Mouse (Mus musculus) CH12.LX (cell line): ENCODE measurements around the gene Pex13. TPM values are rescaled to one million over a fixed set of nuclear protein-coding genes. Genes with fewer than 3 reads are reported as not detected.

Experiments used
- DNase-seq: peaks from one replicate; pipeline ENCODE4 v3.0.0-alpha.2; 2013; ENCODE audit errors: extremely low read depth
- H3K27ac ChIP-seq: 2 replicates; pipeline ENCODE4 v1.5.1; 2012; ENCODE audit warnings: low read depth, mild to moderate bottlenecking, control low read depth, moderate library complexity; ENCODE audit not compliant: insufficient read depth
- H3K27me3 ChIP-seq: replicated peaks from 2 replicates; pipeline ENCODE3; 2012; ENCODE audit warnings: inconsistent platforms
- H3K36me3 ChIP-seq, 2 experiments: replicated peaks in 1 of 2; 2 replicates each; pipeline versions ENCODE3 to v1.6.1; 2012; ENCODE audit warnings: inconsistent platforms in 1 of 2, low read length in 1 of 2, mild to moderate bottlenecking in 1 of 2, mixed read lengths in 1 of 2, moderate library complexity in 1 of 2; ENCODE audit not compliant: control insufficient read depth in 1 of 2, insufficient read depth in 1 of 2
- H3K4me1 ChIP-seq, 2 experiments: 2 replicates each; pipeline ENCODE4 v1.6.1; 2012; ENCODE audit warnings: inconsistent platforms in 1 of 2, moderate library complexity in 1 of 2; ENCODE audit not compliant: insufficient read depth in 2 of 2, control insufficient read depth in 1 of 2
- H3K4me2 ChIP-seq: 2 replicates; pipeline ENCODE4 v1.6.1; 2012; ENCODE audit warnings: low read depth, mild to moderate bottlenecking, control low read depth; ENCODE audit not compliant: poor library complexity, insufficient read depth, severe bottlenecking
- H3K4me3 ChIP-seq, 3 experiments: fragments of 150-350 bp in 1 of 3; sonication (generic) in 1 of 3; replicated peaks in 1 of 3; 2 replicates each; pipeline versions ENCODE3 to v1.5.1; 2011 to 2012; ENCODE audit warnings: low read depth in 2 of 3, low read length in 2 of 3, mild to moderate bottlenecking in 2 of 3, moderate library complexity in 2 of 3, control low read depth in 1 of 3, improper control_type of control experiment in 1 of 3, inconsistent platforms in 1 of 3, mixed read lengths in 1 of 3; ENCODE audit not compliant: poor library complexity in 1 of 3
- H3K79me2 ChIP-seq: replicated peaks from 2 replicates; pipeline ENCODE4 v1.6.1; 2012; ENCODE audit warnings: mild to moderate bottlenecking, moderate library complexity; ENCODE audit not compliant: control insufficient read depth, poor library complexity, insufficient read depth, severe bottlenecking; ENCODE audit errors: extremely low read depth
- H3K9ac ChIP-seq: 2 replicates; pipeline ENCODE4 v1.6.1; 2012; ENCODE audit warnings: low read depth, mild to moderate bottlenecking, control low read depth, moderate library complexity; ENCODE audit not compliant: insufficient read depth
- H3K9me3 ChIP-seq: replicated peaks from 2 replicates; pipeline ENCODE3; 2012; ENCODE audit warnings: low read length, inconsistent platforms, mixed read lengths
- BHLHE40 ChIP-seq: IDR thresholded peaks from 2 replicates; pipeline ENCODE4 v1.6.1; 2011; ENCODE audit warnings: mild to moderate bottlenecking, low read depth, low read length, improper control_type of control experiment
- CHD1 ChIP-seq: IDR thresholded peaks from 2 replicates; pipeline ENCODE4 v1.6.1; 2012; ENCODE audit warnings: low read depth, low read length, improper control_type of control experiment, inconsistent platforms
- CHD2 ChIP-seq: IDR thresholded peaks from 2 replicates; pipeline ENCODE4 v1.6.1; 2011; ENCODE audit warnings: low read length, improper control_type of control experiment
- CTCF ChIP-seq, 2 experiments: IDR thresholded peaks in 1 of 2; conservative IDR thresholded peaks in 1 of 2; 2 replicates each; pipeline ENCODE4 v1.5.1; 2011 to 2012; ENCODE audit warnings: low read depth in 2 of 2, low read length in 2 of 2, improper control_type of control experiment in 1 of 2, inconsistent platforms in 1 of 2, mild to moderate bottlenecking in 1 of 2, moderate library complexity in 1 of 2
- E2F4 ChIP-seq: IDR thresholded peaks from 2 replicates; pipeline ENCODE4 v1.6.1; 2011; ENCODE audit warnings: low read depth, low read length, improper control_type of control experiment; ENCODE audit not compliant: insufficient replicate concordance
- ELF1 ChIP-seq: IDR thresholded peaks from 2 replicates; pipeline ENCODE4 v1.6.1; 2014; ENCODE audit warnings: low read depth, mild to moderate bottlenecking, inconsistent platforms, low read length, improper control_type of control experiment
- EP300 ChIP-seq: IDR thresholded peaks from 2 replicates; pipeline ENCODE4 v1.6.1; 2011; ENCODE audit warnings: low read length, improper control_type of control experiment
- ETS1 ChIP-seq: conservative IDR thresholded peaks from 2 replicates; pipeline ENCODE4 v1.6.1; 2012; ENCODE audit warnings: low read depth, mild to moderate bottlenecking, inconsistent platforms, low read length, improper control_type of control experiment, moderate library complexity
- GABPA ChIP-seq: IDR thresholded peaks from 2 replicates; pipeline ENCODE4 v1.6.1; 2012; ENCODE audit warnings: low read depth, low read length, improper control_type of control experiment, inconsistent platforms; ENCODE audit not compliant: insufficient replicate concordance
- HCFC1 ChIP-seq: IDR thresholded peaks from 2 replicates; pipeline ENCODE4 v1.6.1; 2012; ENCODE audit warnings: low read depth, mild to moderate bottlenecking, inconsistent platforms, low read length, improper control_type of control experiment
- IRF4 ChIP-seq: IDR thresholded peaks from 2 replicates; pipeline ENCODE4 v1.6.1; 2014; ENCODE audit warnings: low read depth, mild to moderate bottlenecking, inconsistent platforms, low read length, improper control_type of control experiment
- JUN ChIP-seq: IDR thresholded peaks from 2 replicates; pipeline ENCODE4 v1.6.1; 2011; ENCODE audit warnings: low read depth, mild to moderate bottlenecking, low read length, improper control_type of control experiment, moderate library complexity; ENCODE audit not compliant: insufficient read depth
- JUND ChIP-seq: conservative IDR thresholded peaks from 2 replicates; pipeline ENCODE4 v1.6.1; 2011; ENCODE audit warnings: low read depth, low read length, improper control_type of control experiment
- KAT2A ChIP-seq: IDR thresholded peaks from 2 replicates; pipeline ENCODE4 v1.6.1; 2012; ENCODE audit warnings: low read length, improper control_type of control experiment, inconsistent platforms; ENCODE audit not compliant: insufficient replicate concordance
- MAFK ChIP-seq: IDR thresholded peaks from 2 replicates; pipeline ENCODE4 v1.6.1; 2011; ENCODE audit warnings: low read length, improper control_type of control experiment; ENCODE audit not compliant: insufficient replicate concordance
- MAX ChIP-seq: IDR thresholded peaks from 2 replicates; pipeline ENCODE4 v1.6.1; 2011; ENCODE audit warnings: low read length, improper control_type of control experiment
- MAZ ChIP-seq: IDR thresholded peaks from 2 replicates; pipeline ENCODE4 v1.6.1; 2012; ENCODE audit warnings: low read depth, mild to moderate bottlenecking, inconsistent platforms, low read length, improper control_type of control experiment, moderate library complexity
- MEF2A ChIP-seq: IDR thresholded peaks from 2 replicates; pipeline ENCODE4 v1.6.1; 2014; ENCODE audit warnings: low read depth, mild to moderate bottlenecking, inconsistent platforms, low read length, improper control_type of control experiment, borderline replicate concordance
- MXI1 ChIP-seq: IDR thresholded peaks from 2 replicates; pipeline ENCODE4 v1.6.1; 2011; ENCODE audit warnings: mild to moderate bottlenecking, low read depth, low read length, improper control_type of control experiment
- MYC ChIP-seq: IDR thresholded peaks from 2 replicates; pipeline ENCODE4 v1.6.1; 2011; ENCODE audit warnings: low read depth, mild to moderate bottlenecking, improper control_type of control experiment, low read length
- NELFE ChIP-seq: IDR thresholded peaks from 2 replicates; pipeline ENCODE4 v1.6.1; 2011; ENCODE audit warnings: low read depth, low read length, improper control_type of control experiment
- NRF1 ChIP-seq: IDR thresholded peaks from 2 replicates; pipeline ENCODE4 v1.6.1; 2014; ENCODE audit warnings: low read depth, mild to moderate bottlenecking, inconsistent platforms, low read length, improper control_type of control experiment, moderate library complexity
- PAX5 ChIP-seq: IDR thresholded peaks from 2 replicates; pipeline ENCODE4 v1.6.1; 2012; ENCODE audit warnings: low read length, inconsistent platforms, mixed read lengths
- POLR2A ChIP-seq: IDR thresholded peaks from 2 replicates; pipeline ENCODE4 v1.6.1; 2011; ENCODE audit warnings: low read depth, mild to moderate bottlenecking, improper control_type of control experiment, low read length
- POLR2AphosphoS2 ChIP-seq: IDR thresholded peaks from 2 replicates; pipeline ENCODE4 v1.6.1; 2011; ENCODE audit warnings: low read depth, low read length, improper control_type of control experiment
- RAD21 ChIP-seq: IDR thresholded peaks from 2 replicates; pipeline ENCODE4 v1.6.1; 2011; ENCODE audit warnings: low read depth, mild to moderate bottlenecking, low read length, improper control_type of control experiment, moderate library complexity
- RCOR1 ChIP-seq: conservative IDR thresholded peaks from 2 replicates; pipeline ENCODE4 v1.6.1; 2012; ENCODE audit warnings: low read depth, mild to moderate bottlenecking, inconsistent platforms, low read length, improper control_type of control experiment
- SIN3A ChIP-seq: IDR thresholded peaks from 2 replicates; pipeline ENCODE4 v1.6.1; 2012; ENCODE audit warnings: low read length, improper control_type of control experiment, inconsistent platforms
- SMC3 ChIP-seq: IDR thresholded peaks from 2 replicates; pipeline ENCODE4 v1.6.1; 2011; ENCODE audit warnings: low read depth, low read length, improper control_type of control experiment
- TBP ChIP-seq: conservative IDR thresholded peaks from 2 replicates; pipeline ENCODE4 v1.6.1; 2011; ENCODE audit warnings: low read depth, low read length, improper control_type of control experiment
- TCF12 ChIP-seq: IDR thresholded peaks from 2 replicates; pipeline ENCODE4 v1.6.1; 2014; ENCODE audit warnings: low read depth, mild to moderate bottlenecking, inconsistent platforms, low read length, improper control_type of control experiment
- UBTF ChIP-seq: IDR thresholded peaks from 2 replicates; pipeline ENCODE4 v1.6.1; 2012; ENCODE audit warnings: low read depth, mild to moderate bottlenecking, inconsistent platforms, low read length, improper control_type of control experiment, moderate library complexity
- USF1 ChIP-seq: IDR thresholded peaks from 2 replicates; pipeline ENCODE4 v1.6.1; 2014; ENCODE audit warnings: low read depth, mild to moderate bottlenecking, inconsistent platforms, low read length, improper control_type of control experiment
- USF2 ChIP-seq: conservative IDR thresholded peaks from 2 replicates; pipeline ENCODE4 v1.6.1; 2011; ENCODE audit warnings: low read depth, low read length, improper control_type of control experiment
- ZC3H11A ChIP-seq: IDR thresholded peaks from 2 replicates; pipeline ENCODE4 v1.6.1; 2012; ENCODE audit warnings: low read depth, mild to moderate bottlenecking, inconsistent platforms, low read length, improper control_type of control experiment
- ZKSCAN1 ChIP-seq: IDR thresholded peaks from 2 replicates; pipeline ENCODE4 v1.6.1; 2012; ENCODE audit warnings: low read depth, inconsistent platforms, low read length, improper control_type of control experiment, borderline replicate concordance
- ZMIZ1 ChIP-seq: IDR thresholded peaks from 2 replicates; pipeline ENCODE4 v1.6.1; 2012; ENCODE audit warnings: low read depth, mild to moderate bottlenecking, inconsistent platforms, low read length, improper control_type of control experiment
- ZNF384 ChIP-seq: IDR thresholded peaks from 2 replicates; pipeline ENCODE4 v1.6.1; 2012; ENCODE audit warnings: low read depth, low read length, improper control_type of control experiment, inconsistent platforms
- dilution Hi-C: fragments of 300-500 bp; cut with MboI; formaldehyde crosslinking; loops from 2 replicates; pipeline ENCODE4 v1.14.3; 2020; ENCODE audit warnings: low sequenced_read_pairs; ENCODE audit not compliant: extremely low pct_unique_long_range_greater_than_20kb, extremely low pct_ligation_motif_present
- in situ Hi-C: fragments of 300-500 bp; cut with MboI; formaldehyde crosslinking; loops from 3 replicates; pipeline ENCODE4 v1.14.3; 2019; ENCODE audit warnings: low sequenced_read_pairs, low pct_ligation_motif_present, low pct_unique_long_range_greater_than_20kb, mixed read lengths
- polyA plus RNA-seq: library from polyadenylated mRNA; unstranded; fragments of >175 nt; gene quantifications from 2 replicates; pipeline ENCODE4 v1.2.1, GENCODE M21; 2012; ENCODE audit warnings: low read depth; ENCODE audit not compliant: insufficient read length
- total RNA-seq, 2 experiments: library from RNA; depleted of rRNA; stranded (reverse); fragments of 300-350 nt in 1 of 2; fragments of >200 nt in 1 of 2; gene quantifications; 2 replicates each; pipeline ENCODE4 v1.2.3; 2012 to 2014

The Pex13 gene
- total RNA-seq (2012; rRNA removed) (20.4 and 22.6 TPM in 2 replicates), total RNA-seq (2014; rRNA removed) (21.5 and 24.9 TPM in 2 replicates), polyA plus RNA-seq (42.7 and 50.7 TPM in 2 replicates)

DNA sequence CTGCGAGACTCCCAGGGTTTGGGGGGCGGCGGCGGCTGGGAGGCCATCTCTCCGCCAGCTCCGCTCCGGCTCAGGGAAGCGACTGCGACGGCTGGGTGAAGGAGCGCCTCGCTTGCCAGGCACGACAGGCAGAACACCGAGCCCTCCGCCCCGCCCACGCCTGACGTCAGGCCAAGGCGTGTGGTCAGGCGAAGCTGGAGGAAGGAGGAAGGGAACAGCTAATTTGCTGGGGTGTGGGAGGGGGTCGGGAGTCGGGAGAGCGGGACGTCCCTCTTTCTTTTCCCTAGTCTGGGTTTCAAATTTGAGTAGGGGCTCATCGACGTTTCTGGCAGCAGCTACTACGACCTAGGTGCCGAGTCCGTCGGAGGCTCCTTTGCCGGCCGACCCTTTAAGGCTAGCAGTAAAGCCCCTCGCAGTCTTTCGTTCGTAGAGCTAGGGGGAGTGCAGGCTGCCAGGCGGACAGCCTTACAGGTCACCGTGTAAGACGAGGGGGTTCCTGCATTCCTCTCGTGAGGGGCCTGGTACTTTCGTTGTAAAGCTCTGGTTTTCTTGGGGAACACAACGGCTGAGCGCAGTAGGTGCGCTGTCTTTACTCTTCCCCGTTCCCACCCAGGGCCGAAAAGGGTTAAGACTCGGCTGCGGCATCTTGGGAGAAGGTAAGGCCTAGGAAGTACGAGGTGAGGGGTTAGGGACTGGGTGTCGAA lies at the start of gene Pex13:
Gene Pex13, minus strand, starts transcription at position 162 of the 704 bp plus-strand sequence.
- TF ChIP-seq E2F4 (peak; percentile 83; the same call in 1 of the 2 replicates), PAX5 (no peak), ZNF384 (no peak), IRF4 (peak; percentile 86), JUND (no peak), GABPA (peak; percentile 51; the same call in 1 of the 2 replicates), TBP (peak; percentile 86), POLR2A (peak; percentile 79), UBTF (peak; percentile 91), MEF2A (peak; percentile 64), HCFC1 (peak; percentile 90), SIN3A (peak; percentile 98), ELF1 (peak; percentile 76), ETS1 (peak; percentile 41; the same call in 1 of the 2 replicates), MAX (peak; percentile 77), TCF12 (peak; percentile 86), NELFE (peak; percentile 89), ZKSCAN1 (peak; percentile 43; the same call in 1 of the 2 replicates), JUN (no peak), CHD1 (peak; percentile 95), USF1 (no peak), ZMIZ1 (peak; percentile 76), MAZ (peak; percentile 90), MYC (peak; percentile 83), NRF1 (peak; percentile 49), POLR2AphosphoS2 (peak; percentile 20; the same call in 1 of the 2 replicates), MAFK (0 out of 2 replicates have a peak, but pooled peaks have one; percentile 38), RCOR1 (peak; percentile 82), BHLHE40 (peak; percentile 40; the same call in 1 of the 2 replicates), MXI1 (peak; percentile 85), CHD2 (peak; percentile 73), KAT2A (peak; percentile 89; the same call in 1 of the 2 replicates), EP300 (peak; percentile 49), RAD21 (no peak), USF2 (no peak), SMC3 (peak; percentile 23; the same call in 1 of the 2 replicates), CTCF (conservative IDR thresholded peaks at IDR 0.05 in 1 of 2, IDR thresholded peaks at IDR 0.05 in 1 of 2; ENCODE audit: low read depth in 2 of 2, low read length in 2 of 2) (no peak), ZC3H11A (no peak)
- TF ChIP-seq, all 38 proteins: peak for 29
- Histone ChIP-seq H3K79me2 (peaks cover 40% of the 10 kb centered on the region), H3K4me3 (peak within 1 kb of the TSS; percentile 75 to 88 (median 78)), H3K27me3 (no peaks in the 10 kb centered on the region), H3K9ac (peak within 1 kb of the TSS; percentile 86), H3K4me2 (peak within 1 kb of the TSS; percentile 100), H3K9me3 (no peaks in the 10 kb centered on the region), H3K36me3 (peaks cover 8 to 32% of the 10 kb centered on the region in 2 experiments), H3K27ac (peak within 1 kb of the TSS; percentile 84), H3K4me1 (peaks cover 4 to 29% of the 10 kb centered on the region in 2 experiments; a peak in 3 of 4 replicates)
- DNase-seq, result peak; percentile 96
- in situ Hi-C loops (no loop called here), dilution Hi-C loops (no loop called here)
